In genomic region chr4:94715166-94715565, GRCm38 (mm10) we compare ENCODE assay signal across 11 mouse cellular contexts. TPM values are rescaled to one million over a fixed set of nuclear protein-coding genes. Genes with fewer than 3 reads are reported as not detected.
DNase-seq lines count a peak whose midpoint lies in the region; ATAC-seq and TF ChIP-seq lines count a peak whose summit lies in the region.
"Had no signal": no experiment of that assay in that cellular context is flagged by ENCODE, and none has a peak within 500 bp of the region (broad histone marks: within the 10 kb centered on the region; RNA-seq: fewer than 3 reads in every experiment).

No protein-coding gene starts in this region.

- H3K36me3 ChIP-seq in hindbrain, postnatal 0 days (ENCODE audit: insufficient read depth, low read length), result no peaks in the 10 kb centered on the region
- no peaks in the 10 kb centered on the region for H3K36me3 ChIP-seq in midbrain, embryonic 10.5 days
- H3K36me3 ChIP-seq: liver, embryonic 13.5 days had no signal

- intact Hi-C loops in heart, postnatal 14 days (cut with DNase I), result loop anchor here (2.0 kb wide), 1 partner anchor 26 kb away; no protein-coding TSS in a partner anchor

- no peaks in the 10 kb centered on the region for H3K27me3 ChIP-seq in hindbrain, postnatal 0 days (ENCODE audit: insufficient read depth, low read length)
- H3K27me3 ChIP-seq in midbrain, embryonic 10.5 days (ENCODE audit: low read depth, poor library complexity, severe bottlenecking), result no peaks in the 10 kb centered on the region
- H3K27me3 ChIP-seq: liver, embryonic 13.5 days had no signal

- H3K9me3 ChIP-seq in hindbrain, postnatal 0 days (ENCODE audit: low read length), result no peaks in the 10 kb centered on the region
- H3K9me3 ChIP-seq in midbrain, embryonic 10.5 days (replicated peaks), result no peaks in the 10 kb centered on the region
- H3K9me3 ChIP-seq: liver, embryonic 13.5 days had no signal

- no peak overlapping the region for H3K4me3 ChIP-seq in embryonic fibroblast, embryonic 13.5 days (ENCODE audit: insufficient read depth, low read length)
- no peak overlapping the region for H3K4me3 ChIP-seq in hindbrain, postnatal 0 days (ENCODE audit: low read length)
- no peak overlapping the region for H3K4me3 ChIP-seq in midbrain, embryonic 10.5 days
- H3K4me3 ChIP-seq: liver, embryonic 13.5 days had no signal

- no peak for TF ChIP-seq POLR2A in embryonic fibroblast, embryonic 13.5 days (IDR thresholded peaks at IDR 0.05; ENCODE audit: low read depth, low read length)

- H3K4me2 ChIP-seq in hindbrain, postnatal 0 days (ENCODE audit: low read depth, low read length), result no peak overlapping the region
- H3K4me2 ChIP-seq: liver, embryonic 13.5 days had no signal

- H3K4me1 ChIP-seq in embryonic fibroblast, embryonic 13.5 days (ENCODE audit: control insufficient read depth, insufficient read depth, low read length), result no peaks in the 10 kb centered on the region
- H3K4me1 ChIP-seq in hindbrain, postnatal 0 days (ENCODE audit: insufficient read depth, low read length), result no peaks in the 10 kb centered on the region
- no peaks in the 10 kb centered on the region; the same call in 1 of the 2 replicates for H3K4me1 ChIP-seq in midbrain, embryonic 10.5 days
- H3K4me1 ChIP-seq: liver, embryonic 13.5 days had no signal

- no peak for ATAC-seq in hindbrain, postnatal 0 days

- TF ChIP-seq CTCF in embryonic fibroblast, embryonic 13.5 days (IDR thresholded peaks at IDR 0.05; ENCODE audit: borderline replicate concordance, insufficient read depth, low read length), result no peak
- no peak for TF ChIP-seq CTCF in hindbrain, postnatal 0 days (IDR thresholded peaks at IDR 0.05; ENCODE audit: low read depth)

- H3K9ac ChIP-seq in hindbrain, postnatal 0 days (replicated peaks; ENCODE audit: low read length), result no peak overlapping the region
- H3K9ac ChIP-seq: liver, embryonic 13.5 days had no signal

- WGBS in hindbrain, postnatal 0 days, result 58% methylated on average over 6 of the region's 6 CpGs
- 55% methylated on average over 6 of the region's 6 CpGs for WGBS in midbrain, embryonic 10.5 days

- peak; percentile 54 for DNase-seq in kidney, adult 11 months
- no peak for DNase-seq in kidney, adult 18-20 months
- DNase-seq in heart, postnatal 14 days, result peak; percentile 16 to 38
- DNase-seq in lung, postnatal 14 days, result peak; percentile 45
- no peak for DNase-seq in ovary, adult 18-20 months (ENCODE audit: low spot score)
- DNase-seq in hindbrain, postnatal 0 days (ENCODE audit: low spot score), result no peak
- DNase-seq in midbrain, embryonic 10.5 days (ENCODE audit: low spot score), result no peak
- DNase-seq: gastrocnemius, postnatal 25 days; liver, embryonic 13.5 days; thymus, postnatal 25 days had no signal

- peak overlapping the region; percentile 31; the same call in 1 of the 2 replicates for H3K27ac ChIP-seq in embryonic fibroblast, embryonic 13.5 days (ENCODE audit: insufficient read depth, low read length)
- H3K27ac ChIP-seq in hindbrain, postnatal 0 days, result no peak overlapping the region
- no peak overlapping the region for H3K27ac ChIP-seq in midbrain, embryonic 10.5 days (replicated peaks)
- H3K27ac ChIP-seq: liver, embryonic 13.5 days had no signal

RNA-seq across cellular contexts. Expression of gene Tek, which starts 23.9 kb away (rescaled TPM):
- 0.22 and 0.83 TPM in 2 replicates for polyA plus RNA-seq in embryonic fibroblast, embryonic 13.5 days (2011; ENCODE audit: insufficient read length, low read depth, missing spikeins)
- total RNA-seq in heart, postnatal 14 days (2021), result 10 to 100 TPM; 53.1 to 61.1 TPM
- 6.8 and 8.4 TPM in 2 replicates for total RNA-seq in hindbrain, postnatal 0 days (2014; rRNA removed)
- 6.7 and 7.1 TPM in 2 replicates for polyA plus RNA-seq in hindbrain, postnatal 0 days (2015; fragmentation: Nextera tagmentation; extraction: Ambion mirVana)
- polyA plus RNA-seq in midbrain, embryonic 10.5 days (2016; fragmentation: Nextera tagmentation; extraction: Ambion mirVana), result 8.5 and 8.8 TPM in 2 replicates

Comparison
In these comparisons a context has a peak if more than half of its experiments do, and no peak if none do; other contexts are left out.
1. DNase-seq: peak in kidney, adult 11 months (single experiment), heart, postnatal 14 days (2 of 2) and lung, postnatal 14 days (single experiment); none in kidney, adult 18-20 months (single experiment), ovary, adult 18-20 months (single experiment), hindbrain, postnatal 0 days (single experiment) and midbrain, embryonic 10.5 days (single experiment).